Mouse (Mus musculus) midbrain, embryonic 16.5 days (tissue): Measurements from ENCODE around the gene Plekho2. TPM values are rescaled to one million over a fixed set of nuclear protein-coding genes. Genes with fewer than 3 reads are reported as not detected.
A peak's percentile ranks its signal among the peaks of the same experiment; 100 is the strongest.

Source experiments
- ATAC-seq: fragments of 200-750 bp; cut with Nextera tagmentation; 2 replicates; pipeline ENCODE4 v1.8.0; 2017; ENCODE audit warnings: moderate TSS enrichment
- H3K27ac ChIP-seq: fragments of 300-500 bp; sonication (generic); 2 replicates; pipeline ENCODE4 v1.5.1; 2014; ENCODE audit warnings: mild to moderate bottlenecking, low read length, mixed read lengths
- H3K27me3 ChIP-seq: fragments of 300-500 bp; sonication (generic); 2 replicates; pipeline ENCODE4 v1.6.1; 2014; ENCODE audit warnings: low read depth, low read length, mixed read lengths; ENCODE audit not compliant: control insufficient read depth, insufficient read depth
- H3K36me3 ChIP-seq: fragments of 300-500 bp; sonication (generic); 2 replicates; pipeline ENCODE4 v1.6.1; 2014; ENCODE audit warnings: mild to moderate bottlenecking, low read length, moderate library complexity, mixed read lengths; ENCODE audit not compliant: control insufficient read depth, insufficient read depth
- H3K4me1 ChIP-seq: fragments of 300-500 bp; sonication (generic); 2 replicates; pipeline ENCODE4 v1.6.1; 2014; ENCODE audit warnings: mild to moderate bottlenecking, low read length, mixed read lengths; ENCODE audit not compliant: control insufficient read depth, insufficient read depth
- H3K4me2 ChIP-seq: fragments of 300-500 bp; sonication (generic); 2 replicates; pipeline ENCODE4 v1.6.1; 2014; ENCODE audit warnings: mild to moderate bottlenecking, low read length, mixed read lengths
- H3K4me3 ChIP-seq: fragments of 300-500 bp; sonication (generic); 2 replicates; pipeline ENCODE4 v1.5.1; 2014; ENCODE audit warnings: low read depth, mild to moderate bottlenecking, low read length, moderate library complexity, mixed read lengths
- H3K9ac ChIP-seq: fragments of 300-500 bp; sonication (generic); 2 replicates; pipeline ENCODE4 v1.6.1; 2014; ENCODE audit warnings: low read depth, low read length, mixed read lengths
- H3K9me3 ChIP-seq: fragments of 300-500 bp; sonication (generic); replicated peaks from 2 replicates; pipeline ENCODE4 v1.6.1; 2014; ENCODE audit warnings: mild to moderate bottlenecking, low read length, mixed read lengths; ENCODE audit not compliant: control insufficient read depth, poor library complexity, severe bottlenecking
- WGBS: fragments of 180-500 bp; shearing (Covaris S2); extraction: QIAGEN DNeasy Blood & Tissue Kit; methylation state at CpG from one replicate; pipeline ENCODE4 v1.1.7; 2014; 5-methylcytosine and 5-hydroxymethylcytosine counted together
- polyA plus RNA-seq: library from polyadenylated mRNA; unstranded; fragments of >200 nt; fragmentation: Nextera tagmentation; extraction: Ambion mirVana; gene quantifications from 2 replicates; pipeline ENCODE4 v1.2.1, GENCODE M21; 2015

Plekho2 gene
- polyA plus RNA-seq, 1 experiment from 2014 or later = 3.8 TPM

GRCm38 (mm10) chr9:65551035-65551434 lies 28.8 kb downstream of the Plekho2 start:
- H3K4me1 ChIP-seq = no peaks in the 10 kb centered on the region
- WGBS = 49% methylated on average over 5 of the region's 5 CpGs
- no peak overlapping the region for H3K9ac ChIP-seq
- no peaks in the 10 kb centered on the region for H3K36me3 ChIP-seq
- H3K27me3 ChIP-seq = no peaks in the 10 kb centered on the region
- H3K27ac ChIP-seq = no peak overlapping the region
- no peak overlapping the region for H3K4me2 ChIP-seq
- no peaks in the 10 kb centered on the region for H3K9me3 ChIP-seq
- ATAC-seq = no peak
- H3K4me3 ChIP-seq = no peak overlapping the region

DNA sequence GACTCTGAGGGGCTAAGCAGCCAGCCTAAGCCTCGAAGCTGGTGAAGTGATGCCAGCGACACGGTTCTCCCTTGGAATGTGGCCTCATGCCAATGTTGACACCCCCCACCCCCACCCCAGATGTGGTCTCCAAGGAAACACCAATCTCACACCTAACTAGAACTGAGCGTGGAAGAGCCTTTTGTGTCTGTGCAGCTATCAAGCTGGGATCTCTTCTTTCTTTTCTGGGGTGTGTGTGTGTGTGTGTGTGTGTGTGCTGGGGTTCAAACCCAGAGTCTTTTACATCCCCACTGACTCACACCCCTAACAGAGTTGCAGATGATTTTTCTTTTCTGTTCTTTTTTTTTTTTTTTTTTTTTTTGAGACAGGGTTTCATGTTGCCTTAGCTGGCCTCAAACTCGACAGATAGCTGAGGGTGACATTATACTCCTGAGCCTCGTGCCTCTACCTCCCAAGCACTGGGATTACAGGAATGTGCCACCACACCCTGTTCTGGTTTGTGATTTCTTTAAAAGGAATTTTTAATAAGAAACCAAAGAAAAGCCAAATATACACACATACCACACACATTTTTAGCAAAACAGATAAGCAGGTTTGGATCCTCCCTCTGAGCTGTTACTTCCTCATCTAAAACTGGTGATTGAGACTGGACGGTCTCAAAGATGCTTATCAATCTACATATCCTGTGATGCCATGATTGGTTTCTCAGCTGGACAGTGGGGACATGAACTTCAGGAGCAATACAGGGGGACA lies 29.6 kb downstream of the Plekho2 start:
- Histone ChIP-seq H3K9ac (no peak overlapping the region), H3K4me1 (no peaks in the 10 kb centered on the region), H3K36me3 (no peaks in the 10 kb centered on the region), H3K4me2 (no peak overlapping the region), H3K27me3 (no peaks in the 10 kb centered on the region), H3K4me3 (no peak overlapping the region), H3K9me3 (no peaks in the 10 kb centered on the region), H3K27ac (no peak overlapping the region)
- 16% methylated on average over 7 of the region's 7 CpGs for WGBS
- no peak for ATAC-seq

DNA sequence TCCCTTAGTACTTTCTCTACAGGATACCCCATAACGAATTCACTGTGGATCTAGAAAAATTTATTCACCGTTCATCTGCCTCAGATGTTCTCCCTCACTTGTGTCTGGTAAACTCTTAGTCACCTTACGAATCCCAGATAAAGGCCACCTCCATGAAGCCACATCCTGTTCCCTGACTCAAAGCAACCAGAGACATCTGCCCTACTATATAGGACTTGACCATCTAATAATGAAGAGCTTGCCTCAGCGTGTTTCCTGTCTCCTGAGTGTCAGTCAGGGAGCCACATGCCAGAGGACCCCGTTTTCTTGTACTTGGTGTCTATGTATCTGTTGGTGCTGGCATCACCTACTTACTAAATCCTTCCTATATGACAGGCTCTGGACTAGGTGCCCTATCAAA lies 30.2 kb downstream of the Plekho2 start:
- no peak for ATAC-seq
- Histone ChIP-seq H3K4me3 (no peak overlapping the region), H3K27ac (no peak overlapping the region), H3K4me1 (no peaks in the 10 kb centered on the region), H3K27me3 (no peaks in the 10 kb centered on the region), H3K9me3 (no peaks in the 10 kb centered on the region), H3K9ac (no peak overlapping the region), H3K4me2 (no peak overlapping the region), H3K36me3 (no peaks in the 10 kb centered on the region)
- 87% methylated on average over 5 of the region's 5 CpGs for WGBS

DNA sequence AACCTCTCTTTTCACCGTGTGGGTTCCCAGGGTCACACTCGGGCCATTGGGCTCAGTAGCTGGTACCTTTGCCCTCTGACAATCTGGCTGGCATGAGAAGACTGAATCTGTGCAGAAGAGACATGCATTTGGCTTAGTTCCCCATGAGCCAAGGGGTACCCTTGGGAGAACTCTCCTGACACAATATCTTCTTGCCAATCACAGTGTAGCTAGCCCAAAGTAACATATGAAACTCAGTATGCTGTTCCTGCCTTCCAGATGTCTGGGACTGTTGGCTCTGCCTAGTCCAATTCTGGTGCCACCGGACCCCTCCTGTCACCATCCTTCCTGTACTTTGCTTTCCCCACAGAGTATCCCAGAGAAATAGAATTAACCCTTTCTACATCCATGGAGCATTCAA lies 30.7 kb downstream of the Plekho2 start:
- Histone ChIP-seq H3K27ac (no peak overlapping the region), H3K4me3 (no peak overlapping the region), H3K4me1 (no peaks in the 10 kb centered on the region), H3K27me3 (no peaks in the 10 kb centered on the region), H3K9ac (no peak overlapping the region), H3K36me3 (no peaks in the 10 kb centered on the region), H3K4me2 (no peak overlapping the region), H3K9me3 (no peaks in the 10 kb centered on the region)
- ATAC-seq = no peak
- 84% methylated on average over 3 of the region's 3 CpGs for WGBS

DNA sequence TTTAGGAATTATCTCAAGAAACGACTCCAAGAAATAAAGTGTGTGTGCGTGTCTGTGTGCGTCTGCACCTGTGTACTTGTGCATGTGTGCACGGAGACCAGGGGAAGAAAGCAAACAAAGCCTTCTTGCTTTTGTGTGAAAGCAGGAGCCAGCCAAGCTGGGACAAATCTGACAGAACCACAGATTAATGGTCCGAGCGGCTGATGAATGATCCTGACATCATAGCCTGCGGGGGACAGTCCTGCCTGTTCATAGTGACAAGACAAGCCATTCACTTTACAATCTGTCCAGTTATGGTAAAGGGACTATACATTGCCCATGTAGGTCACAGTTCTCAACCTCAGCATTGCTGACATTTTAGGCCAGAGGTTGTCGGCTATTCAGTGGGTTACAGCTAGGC lies 31.5 kb downstream of the Plekho2 start:
- Histone ChIP-seq H3K27me3 (no peaks in the 10 kb centered on the region), H3K4me1 (no peaks in the 10 kb centered on the region), H3K36me3 (no peaks in the 10 kb centered on the region), H3K4me2 (no peak overlapping the region), H3K9me3 (no peaks in the 10 kb centered on the region), H3K9ac (peak overlapping the region; percentile 14; the same call in 1 of the 2 replicates), H3K27ac (no peak overlapping the region), H3K4me3 (no peak overlapping the region)
- ATAC-seq = no peak
- WGBS = 60% methylated on average over 8 of the region's 8 CpGs

- no peak for ATAC-seq
- Histone ChIP-seq H3K9ac (no peak overlapping the region), H3K27ac (no peak overlapping the region), H3K4me1 (no peaks in the 10 kb centered on the region), H3K4me2 (no peak overlapping the region), H3K9me3 (no peaks in the 10 kb centered on the region), H3K27me3 (no peaks in the 10 kb centered on the region), H3K4me3 (no peak overlapping the region), H3K36me3 (no peaks in the 10 kb centered on the region)
- 71% methylated on average over 4 of the region's 4 CpGs for WGBS
Observed at GRCm38 (mm10) chr9:65547844-65548243, 32.0 kb downstream of the Plekho2 start.

DNA sequence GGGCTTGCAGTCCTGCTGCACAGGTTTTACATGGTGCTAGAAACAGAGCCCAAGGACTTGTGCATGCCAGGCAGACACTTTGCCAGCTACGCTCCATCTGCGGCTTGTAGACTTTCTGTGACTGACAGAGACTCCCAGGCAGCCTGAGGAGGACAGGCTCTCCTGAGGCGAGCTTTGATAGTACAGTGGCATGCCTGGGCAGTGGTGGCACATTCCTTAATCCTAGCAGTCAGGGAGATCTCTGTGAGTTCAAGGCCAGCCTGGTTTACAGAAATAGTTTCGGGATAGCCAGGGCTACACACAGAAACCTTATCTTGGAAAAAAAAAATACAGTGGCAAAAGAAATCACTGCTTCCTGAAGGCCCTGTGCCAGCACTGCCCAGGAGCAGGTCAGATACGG lies 32.7 kb downstream of the Plekho2 start:
- Histone ChIP-seq H3K4me1 (no peaks in the 10 kb centered on the region), H3K27me3 (no peaks in the 10 kb centered on the region), H3K4me3 (no peak overlapping the region), H3K27ac (no peak overlapping the region), H3K36me3 (no peaks in the 10 kb centered on the region), H3K9ac (no peak overlapping the region), H3K9me3 (no peaks in the 10 kb centered on the region), H3K4me2 (no peak overlapping the region)
- ATAC-seq = no peak
- 89% methylated on average over 5 of the region's 5 CpGs for WGBS

DNA sequence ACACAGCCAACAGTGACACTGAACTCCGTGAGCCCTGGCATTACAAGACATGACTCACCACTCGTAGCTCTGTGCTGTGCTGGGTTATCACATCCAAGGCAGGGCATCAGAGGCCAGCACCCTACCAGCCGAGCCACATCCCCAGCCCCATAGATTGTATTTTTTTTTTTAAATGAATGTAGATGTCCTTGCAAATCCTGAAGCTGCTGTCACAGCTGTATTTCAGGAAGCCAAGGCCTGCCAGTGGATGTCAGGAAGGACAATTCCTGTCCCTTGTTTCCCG lies 33.5 kb downstream of the Plekho2 start:
- Histone ChIP-seq H3K4me3 (no peak overlapping the region), H3K4me1 (no peaks in the 10 kb centered on the region), H3K4me2 (no peak overlapping the region), H3K27ac (no peak overlapping the region), H3K36me3 (no peaks in the 10 kb centered on the region), H3K9me3 (no peaks in the 10 kb centered on the region), H3K27me3 (no peaks in the 10 kb centered on the region), H3K9ac (no peak overlapping the region)
- WGBS = 60% methylated on average over 4 of the region's 4 CpGs
- no peak for ATAC-seq

DNA sequence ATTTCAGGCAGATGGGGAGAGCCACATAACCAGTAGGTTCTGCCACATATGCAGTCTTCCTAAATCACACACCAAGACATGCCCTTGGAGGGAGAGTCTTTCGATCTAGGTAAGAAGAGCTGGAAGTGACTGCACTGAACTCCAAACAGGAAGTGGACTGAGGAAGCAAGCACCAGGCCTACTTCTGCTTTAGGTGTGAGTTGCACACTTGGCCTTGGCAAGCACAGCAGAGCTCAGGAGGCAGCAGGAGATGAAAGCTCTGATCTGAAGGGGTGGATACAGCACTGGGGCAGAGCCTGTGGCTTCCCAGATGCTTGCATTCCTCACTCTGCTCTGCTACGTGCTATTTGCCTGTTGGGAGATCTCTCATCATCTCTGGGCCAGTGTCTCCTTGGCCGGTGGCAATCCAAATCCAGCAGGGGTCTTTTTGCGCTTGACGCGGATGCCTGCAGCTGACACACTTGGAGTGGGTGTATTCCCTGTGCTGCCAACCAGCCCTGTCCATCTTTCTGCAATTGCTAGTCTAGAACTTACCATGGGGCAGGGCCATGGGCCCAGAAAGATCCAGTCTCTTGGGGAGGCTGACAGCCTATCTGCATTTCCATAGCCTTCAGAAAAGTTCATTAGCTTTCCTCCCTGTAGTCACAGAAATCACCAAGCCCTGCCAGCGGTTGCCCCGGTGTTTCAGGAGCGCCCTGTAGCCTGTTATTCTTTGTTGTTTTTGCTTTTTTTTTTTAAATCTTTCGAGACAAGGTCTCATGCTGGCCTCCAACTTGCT lies 34.0 kb downstream of the Plekho2 start:
- Histone ChIP-seq H3K9me3 (no peaks in the 10 kb centered on the region), H3K4me1 (no peaks in the 10 kb centered on the region), H3K36me3 (no peaks in the 10 kb centered on the region), H3K27ac (no peak overlapping the region), H3K4me2 (no peak overlapping the region), H3K27me3 (no peaks in the 10 kb centered on the region), H3K4me3 (no peak overlapping the region), H3K9ac (no peak overlapping the region; the same call in 1 of the 2 replicates)
- no peak for ATAC-seq
- 73% methylated on average over 10 of the region's 10 CpGs for WGBS
